Mouse (Mus musculus): Measurements from ENCODE around the gene Hk1.

- TF ChIP-seq CTCF (IDR thresholded peaks at IDR 0.05; ENCODE audit: borderline replicate concordance, insufficient read depth, low read length), result no peak
- TF ChIP-seq POLR2A (IDR thresholded peaks at IDR 0.05; ENCODE audit: low read depth, low read length), result no peak
Measured at GRCm38 (mm10) chr10:62344004-62344752, 35.5 kb downstream of the Hk1 start.

Measured in embryonic fibroblast, embryonic 13.5 days (primary cell).